Mouse (Mus musculus): Measurements from ENCODE around the gene Gdf9. TPM values are rescaled to one million over a fixed set of nuclear protein-coding genes. Genes with fewer than 3 reads are reported as not detected.
A peak's percentile ranks its signal among the peaks of the same experiment; 100 is the strongest.
"Not testable (repeated sequence)": the region's sequence is repeated elsewhere in the genome, so short reads cannot be mapped to it uniquely, and the experiment has no call there.

Gdf9 gene
- total RNA-seq (2021) = under 1 TPM; 0.52 to 0.80 TPM
- long read RNA-seq, experiment 1 = 0 reads
- long read RNA-seq, experiment 2 = 0 reads

DNA sequence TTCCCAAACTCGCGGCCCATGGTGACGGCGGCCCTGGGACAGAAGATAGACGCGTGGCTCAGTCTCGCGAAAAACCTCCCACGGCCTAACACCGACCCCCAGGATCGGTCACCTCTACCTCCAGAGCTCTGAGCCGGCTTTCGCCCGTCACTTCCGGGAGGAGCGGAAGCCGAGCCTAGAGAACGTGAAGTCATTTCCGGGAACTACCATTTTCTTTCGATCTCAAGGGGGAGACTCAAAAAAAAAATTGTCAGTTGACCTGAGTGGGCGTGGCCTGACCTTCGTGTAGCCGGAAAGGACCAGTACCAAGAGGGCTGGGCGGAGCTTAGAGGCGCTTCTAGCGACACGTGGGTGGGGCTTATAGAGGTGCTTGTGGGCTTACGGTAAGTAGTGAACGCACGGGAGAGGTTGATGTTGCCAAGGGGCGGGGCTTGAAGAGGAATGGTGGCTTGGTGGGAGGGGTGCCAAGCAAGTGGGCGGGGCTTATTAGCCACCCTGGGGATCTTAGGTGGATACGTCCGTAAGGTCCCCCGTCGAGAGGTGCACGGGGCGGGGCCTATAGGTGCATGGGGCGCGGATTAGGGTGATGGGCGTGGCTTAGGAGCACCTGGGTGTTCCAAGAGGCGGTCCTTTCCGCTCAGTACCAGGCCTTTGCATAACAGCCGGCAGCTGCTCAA is at the start of gene Gdf9, which contains the start of gene Uqcrq:
TSS of gene Gdf9 (plus strand) at position 354 of the 677 bp plus-strand sequence.
TSS of gene Uqcrq (minus strand) at position 162 of the 677 bp plus-strand sequence.
- DNase-seq = peak; percentile 98 to 99

DNA sequence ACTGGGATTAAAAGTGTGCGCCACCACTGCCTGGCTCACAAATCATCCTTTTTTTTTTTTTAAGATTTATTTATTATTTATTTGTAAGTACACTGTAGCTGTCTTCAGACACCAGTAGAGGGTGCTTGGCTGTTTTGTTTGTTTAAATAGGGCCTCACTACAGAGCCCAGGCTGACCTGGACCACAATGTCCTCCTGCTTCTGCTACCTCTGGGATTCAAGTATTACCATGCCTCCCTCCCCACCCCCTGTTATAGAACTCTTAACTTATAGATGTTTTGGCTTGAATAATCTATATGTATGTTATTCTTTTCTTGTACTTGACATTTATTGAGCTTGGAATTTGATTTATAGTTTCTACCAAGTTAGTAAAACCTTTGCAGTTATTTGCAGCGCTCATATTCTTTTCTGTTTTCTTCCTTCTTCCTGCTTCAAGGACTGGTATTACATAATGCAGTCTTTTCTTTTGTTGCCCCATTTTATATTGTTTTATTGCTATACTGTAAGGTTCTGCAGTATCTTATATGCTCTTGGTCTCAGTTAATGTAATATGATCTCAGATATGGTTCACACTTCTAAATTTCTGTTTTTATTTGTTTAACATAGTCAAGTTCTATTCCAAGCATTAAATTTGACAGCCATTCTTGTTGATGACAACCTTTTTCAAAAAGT is 46.9 kb upstream of the Gdf9 start:
- DNase-seq = no peak

DNA sequence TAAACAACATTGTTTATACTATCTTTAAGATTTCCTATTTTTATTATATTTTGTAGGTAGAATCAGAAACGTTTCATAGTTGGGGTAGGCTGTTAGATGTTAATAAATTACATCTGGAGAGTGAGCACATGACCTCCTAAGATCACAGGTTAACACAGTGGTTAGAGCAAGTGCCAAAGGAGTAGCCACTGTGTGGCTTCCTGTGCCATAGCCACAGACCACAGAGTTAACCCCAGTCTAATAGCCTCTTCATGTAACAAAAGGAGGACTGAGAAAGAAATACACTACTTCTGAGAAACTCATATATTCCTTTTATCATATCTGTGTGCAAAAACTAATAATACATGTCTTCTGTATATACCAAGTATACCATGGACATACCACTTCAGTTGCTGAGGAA is 37.0 kb upstream of the Gdf9 start:
- DNase-seq = no peak

DNA sequence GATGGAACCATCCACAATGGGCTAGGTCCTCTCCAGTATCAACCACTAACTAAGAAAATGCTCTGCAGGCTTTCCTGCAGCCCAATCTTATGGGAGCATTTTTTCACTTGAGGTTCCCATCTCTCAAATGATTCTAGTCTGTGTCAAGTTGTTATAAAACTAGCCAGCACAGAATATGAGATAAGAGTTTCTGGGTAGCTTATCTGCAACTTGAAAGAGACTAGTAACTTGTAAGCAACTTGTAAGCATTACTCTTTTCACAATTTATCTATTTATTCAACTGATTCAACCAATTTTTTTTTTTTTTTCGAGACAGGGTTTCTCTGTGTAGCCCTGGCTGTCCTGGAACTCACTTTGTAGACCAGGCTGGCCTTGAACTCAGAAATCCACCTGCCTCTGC is 27.2 kb upstream of the Gdf9 start:
- no peak for DNase-seq

DNA sequence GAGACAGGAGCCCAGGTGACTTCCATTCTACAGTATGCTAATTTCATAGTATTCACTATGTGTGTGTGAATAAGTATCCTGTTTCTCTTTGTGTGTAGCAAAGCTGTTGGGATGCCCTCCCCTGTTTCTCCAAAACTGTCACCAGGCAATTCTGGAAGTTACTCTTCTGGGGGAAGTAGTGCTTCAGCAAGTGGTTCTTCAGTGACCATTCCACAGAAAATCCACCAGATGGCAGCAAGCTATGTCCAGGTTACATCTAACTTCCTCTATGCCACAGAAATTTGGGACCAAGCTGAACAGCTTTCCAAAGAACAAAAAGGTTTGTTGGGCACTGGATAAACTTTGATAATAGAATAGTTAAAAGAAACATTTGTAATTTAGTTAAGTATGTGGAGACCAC is 19.1 kb upstream of the Gdf9 start:
- peak in 1 of 2 experiments; percentile 18 for DNase-seq

DNA sequence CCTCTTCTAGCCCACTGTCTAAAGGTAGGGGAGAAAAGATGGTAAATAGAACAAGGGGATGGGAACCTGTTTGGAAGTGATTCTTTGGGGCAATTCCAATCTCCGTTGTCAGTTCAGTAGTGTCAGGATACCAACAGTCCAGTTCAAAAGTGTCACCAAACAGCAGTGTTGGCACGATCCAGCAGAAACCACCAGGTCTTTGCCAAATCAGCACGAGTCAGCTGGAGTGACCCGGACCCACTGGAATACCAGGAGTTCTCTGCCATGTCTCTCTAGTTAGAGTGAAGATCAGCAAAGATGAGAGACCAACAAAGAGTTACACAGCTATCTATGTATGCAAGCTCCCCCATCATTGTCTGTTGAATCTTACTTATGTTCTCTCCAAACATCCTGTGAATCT is 17.0 kb upstream of the Gdf9 start:
- DNase-seq = no peak

DNA sequence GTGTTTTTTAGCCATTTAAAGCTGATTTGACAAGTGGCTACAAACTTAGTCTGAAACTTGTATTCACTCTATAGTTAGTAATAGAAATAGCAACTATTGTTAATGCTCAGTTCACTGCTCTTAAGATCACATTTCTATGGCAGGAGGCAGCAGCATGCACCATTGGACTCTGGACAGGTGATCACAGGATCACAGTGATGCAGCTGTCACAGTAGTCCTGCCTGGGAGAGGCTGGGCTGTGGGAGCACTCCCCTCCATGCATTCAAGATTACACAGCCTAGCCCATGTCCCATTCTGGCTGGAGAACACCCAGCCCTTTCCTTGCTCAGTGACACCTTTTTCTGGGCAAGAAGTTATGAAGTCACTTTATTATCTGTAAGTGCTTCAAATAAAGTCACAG is 12.8 kb upstream of the Gdf9 start:
- no peak for DNase-seq

DNA sequence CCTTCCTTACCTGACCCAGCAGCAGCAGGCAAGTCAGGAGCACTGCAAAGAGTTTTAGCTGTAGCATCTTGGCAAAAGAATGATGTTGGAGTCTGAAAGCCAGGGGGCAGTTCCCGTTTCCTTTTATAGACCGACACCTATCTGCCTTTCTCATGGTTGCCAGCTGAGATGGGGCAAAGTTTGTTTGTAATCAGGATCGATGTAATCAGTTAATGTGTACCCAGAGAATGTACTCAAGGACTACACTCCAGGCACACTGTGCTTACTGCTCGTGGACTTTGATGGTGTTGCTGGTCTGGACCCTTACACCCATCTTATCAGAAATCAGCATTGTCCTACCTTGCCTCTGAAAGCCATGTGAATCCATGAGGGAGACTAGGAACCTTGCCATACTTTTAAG is 7.8 kb upstream of the Gdf9 start, which contains the start of gene Leap2:
TSS of gene Leap2 (minus strand) at position 135 of the 400 bp plus-strand sequence.
- no peak for DNase-seq

DNA sequence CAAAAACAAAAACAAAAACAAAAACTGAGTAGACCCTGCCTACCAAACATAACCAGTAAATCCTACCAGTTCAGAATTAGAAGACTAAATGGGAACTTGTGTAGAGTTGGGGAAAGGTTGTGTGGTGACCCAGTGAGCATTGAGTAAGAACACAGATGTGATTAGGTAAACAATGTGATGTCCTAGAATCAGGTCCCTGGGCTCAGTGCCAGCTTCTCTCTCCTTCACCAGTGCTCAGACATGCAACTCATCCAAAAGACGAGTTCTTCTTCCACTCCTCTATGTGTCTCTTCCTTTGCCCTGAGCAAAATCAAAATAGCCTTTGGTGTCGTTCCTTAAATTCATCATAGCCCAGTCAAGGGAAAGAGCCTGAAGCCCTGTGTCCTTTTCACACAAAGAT is 6.0 kb upstream of the Gdf9 start:
- no peak for DNase-seq

DNA sequence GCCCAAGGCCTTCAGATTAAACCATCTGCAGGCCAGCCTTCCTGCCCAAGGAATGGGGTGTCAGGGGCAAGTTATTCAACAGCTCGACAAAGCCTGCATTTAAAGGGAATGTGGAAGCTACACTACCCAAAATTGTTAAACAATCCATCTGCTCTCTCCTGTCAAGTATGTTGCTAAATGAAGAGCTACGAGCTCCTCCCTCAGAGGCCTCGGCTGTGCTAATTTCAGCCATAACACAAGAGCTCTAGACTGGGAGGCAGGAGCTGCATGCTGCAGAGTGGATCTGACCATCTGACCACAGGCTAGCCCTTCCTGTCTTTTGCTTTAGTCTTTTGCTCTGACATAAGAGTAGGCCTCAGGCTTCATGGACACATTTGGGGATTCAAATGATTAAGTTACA is 5.6 kb upstream of the Gdf9 start:
- no peak for DNase-seq

DNA sequence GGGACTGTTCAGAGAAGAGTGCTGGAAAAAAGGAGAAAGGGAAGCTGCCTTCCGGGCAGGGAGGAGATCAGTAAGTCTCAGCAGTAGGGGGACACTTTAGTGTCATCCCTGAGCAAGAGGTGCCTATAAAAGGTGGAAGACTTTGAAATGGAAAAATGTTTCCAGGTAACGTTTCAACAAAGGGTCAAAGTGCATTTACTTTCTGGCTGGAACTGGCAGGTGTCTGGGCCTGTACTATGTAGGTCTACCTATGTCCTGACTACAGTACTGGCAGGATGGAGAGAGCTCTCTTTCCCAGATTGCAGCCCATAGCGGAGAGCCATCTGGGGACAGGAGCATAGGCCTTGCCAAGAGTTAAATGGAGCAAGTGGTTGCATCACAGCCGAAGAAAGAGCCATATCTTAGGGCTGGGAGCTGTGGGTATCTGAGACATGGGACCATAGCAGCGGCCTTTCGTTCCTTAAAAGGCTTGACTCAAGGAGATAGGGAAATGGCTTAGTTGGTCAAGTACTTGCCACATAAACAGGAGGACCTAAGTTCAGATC is 5.0 kb upstream of the Gdf9 start:
- DNase-seq = peak in 1 of 2 experiments; percentile 22

DNA sequence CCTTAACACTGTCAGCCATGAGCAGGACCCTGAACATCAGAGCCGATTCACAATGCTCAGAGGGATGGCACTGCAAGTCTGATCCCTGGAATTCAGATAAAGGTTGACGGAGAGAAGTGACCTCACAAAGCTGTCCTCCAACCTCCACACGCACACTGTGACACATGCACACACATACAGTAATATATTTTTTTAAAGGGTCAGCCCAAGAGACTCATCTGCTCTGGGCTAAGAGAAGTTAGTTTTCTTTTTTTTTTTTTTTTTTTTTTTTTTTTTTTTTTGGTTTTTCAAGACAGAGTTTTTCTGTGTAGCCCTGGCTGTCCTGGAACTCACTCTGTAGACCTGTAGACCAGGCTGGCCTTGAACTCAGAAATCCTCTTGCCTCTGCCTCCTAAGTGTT is 3.9 kb upstream of the Gdf9 start:
- not testable (repeated sequence) for DNase-seq

DNA sequence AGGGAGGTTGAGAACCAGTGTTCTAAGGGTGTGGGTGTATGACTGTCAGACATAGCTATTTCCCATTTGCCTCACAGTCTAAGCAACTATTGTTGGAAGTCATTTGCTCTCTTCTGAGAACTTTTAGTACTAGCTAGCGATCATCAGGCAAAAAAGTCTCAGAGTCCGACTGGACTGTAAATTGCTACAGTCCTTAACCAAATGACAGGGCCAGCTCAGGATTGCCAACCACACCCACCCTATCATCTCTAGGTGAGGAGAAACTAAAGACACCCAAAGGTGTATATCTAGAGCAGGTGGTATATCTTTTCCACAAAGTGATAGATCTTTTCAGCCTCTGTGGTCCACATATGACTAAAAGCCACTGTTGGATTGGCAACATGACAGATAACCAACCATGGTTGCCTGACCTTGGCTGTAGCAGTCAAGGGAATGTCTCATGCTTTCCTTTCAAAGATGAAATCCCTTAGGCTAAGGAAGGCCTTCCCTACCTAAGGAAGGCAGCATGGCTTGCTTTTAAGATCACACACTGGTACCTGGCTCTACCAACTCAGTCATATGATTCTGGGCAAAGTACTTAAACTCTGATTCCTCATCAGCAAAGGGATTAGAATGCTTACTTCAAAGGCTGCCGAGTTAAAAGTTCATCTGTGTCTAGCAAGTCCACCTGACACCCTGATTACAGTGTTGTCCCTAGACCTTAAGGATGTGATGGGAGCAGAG is 2.7 kb upstream of the Gdf9 start:
- DNase-seq = no peak

DNA sequence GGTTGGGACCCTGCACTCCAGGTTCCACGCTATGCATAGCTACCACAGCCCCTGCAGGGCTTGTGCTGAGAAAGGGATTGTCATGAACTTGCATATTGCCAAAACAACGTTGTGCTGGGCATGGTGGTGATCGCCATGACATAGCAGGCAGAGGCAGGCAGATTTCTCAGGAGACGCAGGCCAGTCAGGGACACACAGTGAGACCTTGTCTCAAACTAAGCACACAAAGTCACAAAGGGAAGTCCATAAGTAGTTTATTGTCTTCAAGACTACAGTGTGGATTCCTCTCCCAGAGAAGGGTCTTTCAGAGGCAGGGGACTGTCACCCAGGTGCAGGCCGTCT is 2.1 kb upstream of the Gdf9 start:
- DNase-seq = no peak

DNA sequence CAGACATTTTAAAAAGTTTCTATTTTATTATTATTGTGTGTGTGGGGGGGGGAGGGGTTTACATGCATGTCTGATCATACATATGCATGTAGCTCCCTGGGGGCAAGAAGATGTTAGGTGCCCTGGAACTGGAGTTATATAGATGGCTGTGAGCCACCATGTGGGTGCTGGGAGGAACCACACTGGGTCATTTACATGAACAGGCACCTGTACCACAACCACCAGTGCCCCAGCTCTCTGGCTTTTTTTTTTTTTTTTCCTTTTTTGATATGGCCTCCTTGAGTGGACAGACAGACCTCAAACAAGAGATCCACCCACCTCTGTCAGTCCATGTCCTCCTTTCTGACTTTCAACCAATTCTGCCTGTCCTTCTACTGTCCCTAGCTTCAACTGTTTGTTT is 1.6 kb upstream of the Gdf9 start:
- no peak for DNase-seq

DNA sequence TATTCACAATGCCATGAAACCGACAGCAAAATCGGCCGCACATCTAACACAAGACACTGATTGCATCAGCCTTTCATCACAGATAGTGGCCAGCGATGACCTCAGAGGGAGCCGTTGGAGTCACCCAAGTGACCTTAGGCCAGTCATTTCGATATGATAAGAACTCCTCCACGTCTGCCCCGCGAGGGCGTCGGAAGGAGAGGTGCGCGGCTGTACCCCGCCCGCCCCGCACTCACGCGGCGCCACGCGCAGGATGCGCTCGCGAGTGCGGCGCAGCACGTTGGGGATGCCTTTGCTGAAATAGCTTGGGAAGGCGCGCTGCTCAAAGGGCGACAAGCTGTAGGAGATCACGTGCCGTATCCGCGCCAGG is 538 bp upstream of the Gdf9 start:
- DNase-seq = no peak

DNA sequence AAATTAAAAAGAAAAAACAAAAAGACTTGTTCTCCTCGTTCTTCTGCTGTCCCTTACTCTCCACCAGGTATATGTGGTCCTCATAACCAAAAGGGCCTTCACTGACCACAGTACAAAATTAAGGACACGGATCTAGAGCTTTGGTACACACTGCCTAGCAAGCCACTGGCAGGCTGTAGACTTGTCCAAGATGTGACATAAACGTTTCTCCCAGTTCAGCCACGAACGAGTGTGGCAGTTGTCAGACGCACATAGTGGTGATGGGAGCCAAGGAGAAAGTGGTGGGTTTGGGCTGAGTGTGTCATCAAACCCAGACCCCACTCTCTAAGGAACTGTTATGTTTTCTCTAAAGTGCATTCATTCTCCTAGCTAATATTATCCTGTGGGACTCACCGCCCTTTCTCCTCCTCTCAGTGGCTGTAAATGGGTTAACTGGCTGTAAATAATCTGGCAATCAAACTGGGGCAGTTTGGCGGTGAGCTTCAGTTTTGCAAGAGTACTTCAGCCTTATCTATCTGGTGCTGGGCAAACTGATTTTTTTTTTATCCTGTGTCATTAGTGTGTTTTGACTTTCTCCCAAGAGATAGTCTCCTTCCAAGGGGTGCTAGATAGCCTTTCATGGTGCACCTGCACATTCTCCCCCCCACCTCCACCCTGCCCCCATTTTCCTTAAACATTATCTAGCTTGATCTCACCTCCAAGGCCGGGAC is 679 bp downstream of the Gdf9 start:
- peak in 1 of 2 experiments; percentile 36 for DNase-seq

DNA sequence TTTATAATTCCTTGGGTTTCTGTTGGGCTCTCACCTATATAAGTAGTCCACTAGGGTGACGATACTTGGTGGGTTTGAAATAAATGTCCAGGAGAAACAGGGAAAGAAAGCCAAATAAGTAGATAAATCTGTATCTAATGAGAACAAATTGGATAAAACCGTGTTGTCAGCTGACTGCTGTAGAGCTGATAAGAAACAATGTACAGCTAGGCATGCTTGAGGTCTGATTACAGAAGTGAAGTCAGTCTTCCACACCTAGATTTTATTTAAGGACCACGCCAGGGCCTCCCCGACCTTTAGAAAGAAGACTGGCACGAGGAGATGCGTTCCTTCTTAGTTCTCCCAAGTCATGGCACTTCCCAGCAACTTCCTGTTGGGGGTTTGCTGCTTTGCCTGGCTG is 2.2 kb downstream of the Gdf9 start:
- no peak for DNase-seq

DNA sequence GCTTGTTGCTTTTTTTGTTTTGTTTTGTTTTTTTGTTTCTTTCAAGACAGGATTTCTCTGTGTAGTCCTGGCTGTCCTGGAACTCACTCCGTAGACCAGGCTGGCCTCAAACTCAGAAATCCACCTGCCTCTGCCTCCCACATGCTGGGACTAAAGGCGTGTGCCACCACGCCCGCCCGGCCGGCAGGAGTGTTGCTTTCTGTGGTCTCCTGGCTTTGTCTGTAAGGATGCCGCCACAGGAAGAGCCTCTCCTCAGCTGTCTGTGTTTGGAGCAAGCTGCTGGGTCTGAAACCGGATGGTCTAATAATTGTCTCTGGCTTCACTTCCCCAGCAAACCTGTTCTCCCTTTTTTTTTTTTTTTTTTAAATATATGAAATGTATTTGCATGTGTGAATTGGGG is 4.7 kb downstream of the Gdf9 start:
- DNase-seq = no peak

DNA sequence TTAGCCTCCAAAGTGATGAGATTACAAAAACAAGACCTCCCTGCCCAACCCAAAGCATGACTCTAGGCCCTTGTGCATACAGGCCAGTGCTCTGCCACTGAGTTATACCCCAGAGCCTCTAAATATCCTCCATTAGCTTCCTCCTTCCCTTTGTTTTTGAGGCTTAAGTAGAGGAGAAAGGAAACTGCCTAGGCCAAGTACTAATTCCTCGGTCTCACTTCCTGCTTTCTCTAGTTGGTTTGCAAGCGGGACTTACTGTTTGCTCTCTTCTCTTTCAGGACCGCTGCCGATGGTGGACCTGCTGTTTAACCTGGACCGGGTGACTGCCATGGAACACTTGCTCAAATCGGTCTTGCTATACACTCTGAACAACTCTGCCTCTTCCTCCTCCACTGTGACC is 5.5 kb downstream of the Gdf9 start:
- DNase-seq = no peak

DNA sequence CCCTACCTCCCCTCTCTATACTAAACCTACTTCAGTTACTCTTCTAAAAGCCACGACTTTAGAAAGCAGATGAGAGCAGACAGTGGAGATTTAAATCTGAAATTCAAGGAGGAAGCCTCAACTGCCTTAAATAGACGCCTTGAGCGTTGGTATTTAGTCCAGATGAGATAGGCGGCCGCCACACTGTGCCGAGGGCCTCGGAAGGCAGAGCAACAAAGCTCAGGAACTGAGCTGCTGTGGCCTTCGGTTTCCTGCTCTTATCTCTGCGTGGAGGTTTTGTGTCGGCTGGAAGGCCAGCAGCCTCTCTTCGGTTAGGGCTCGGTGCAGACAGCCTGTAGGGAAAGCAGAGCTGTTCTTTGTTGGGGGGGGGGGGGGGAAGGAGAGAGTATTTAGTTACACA is 11.1 kb downstream of the Gdf9 start:
- DNase-seq = no peak

DNA sequence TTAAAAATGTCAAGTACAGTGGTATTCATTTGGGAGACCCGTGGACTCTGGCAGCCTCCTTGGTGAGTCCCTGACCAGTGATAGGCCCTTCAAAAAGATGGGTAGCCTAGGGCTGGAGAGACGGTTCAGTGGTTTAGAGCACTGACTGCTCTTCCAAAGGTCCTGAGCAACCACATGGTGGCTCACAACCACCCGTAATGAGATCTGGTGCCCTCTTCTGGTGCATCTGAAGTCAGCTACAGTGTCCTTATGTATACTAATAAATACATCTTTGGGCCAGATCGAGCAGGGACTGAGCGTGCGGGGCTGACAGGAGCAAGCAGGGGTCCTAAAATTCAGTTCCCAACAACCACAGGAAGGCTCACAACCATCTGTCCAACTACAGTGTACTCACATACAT is 13.0 kb downstream of the Gdf9 start:
- peak in 1 of 2 experiments; percentile 51 for DNase-seq
